Mouse (Mus musculus) layer of hippocampus, adult 9-11 months (tissue): ENCODE data around the gene Aida.
"Not testable (repeated sequence)": the region's sequence is repeated elsewhere in the genome, so short reads cannot be mapped to it uniquely, and the experiment has no call there.

ENCODE experiments used
- DNase-seq: peaks from one replicate; pipeline ENCODE4 v3.0.0; 2022

The Aida gene

GRCm38 (mm10) chr1:183296465-183296864, at the start of gene Aida:
TSS of gene Aida (plus strand) at chr1:183296590.
- DNase-seq: peak; percentile 39

- no peak for DNase-seq
Measured at GRCm38 (mm10) chr1:183248144-183248543, 48.2 kb upstream of the Aida start.

GRCm38 (mm10) chr1:183250612-183251011, 45.8 kb upstream of the Aida start:
- DNase-seq: no peak

GRCm38 (mm10) chr1:183251818-183252217, 44.6 kb upstream of the Aida start:
- no peak for DNase-seq

- no peak for DNase-seq
Measured at GRCm38 (mm10) chr1:183252574-183252973, 43.8 kb upstream of the Aida start.

DNA sequence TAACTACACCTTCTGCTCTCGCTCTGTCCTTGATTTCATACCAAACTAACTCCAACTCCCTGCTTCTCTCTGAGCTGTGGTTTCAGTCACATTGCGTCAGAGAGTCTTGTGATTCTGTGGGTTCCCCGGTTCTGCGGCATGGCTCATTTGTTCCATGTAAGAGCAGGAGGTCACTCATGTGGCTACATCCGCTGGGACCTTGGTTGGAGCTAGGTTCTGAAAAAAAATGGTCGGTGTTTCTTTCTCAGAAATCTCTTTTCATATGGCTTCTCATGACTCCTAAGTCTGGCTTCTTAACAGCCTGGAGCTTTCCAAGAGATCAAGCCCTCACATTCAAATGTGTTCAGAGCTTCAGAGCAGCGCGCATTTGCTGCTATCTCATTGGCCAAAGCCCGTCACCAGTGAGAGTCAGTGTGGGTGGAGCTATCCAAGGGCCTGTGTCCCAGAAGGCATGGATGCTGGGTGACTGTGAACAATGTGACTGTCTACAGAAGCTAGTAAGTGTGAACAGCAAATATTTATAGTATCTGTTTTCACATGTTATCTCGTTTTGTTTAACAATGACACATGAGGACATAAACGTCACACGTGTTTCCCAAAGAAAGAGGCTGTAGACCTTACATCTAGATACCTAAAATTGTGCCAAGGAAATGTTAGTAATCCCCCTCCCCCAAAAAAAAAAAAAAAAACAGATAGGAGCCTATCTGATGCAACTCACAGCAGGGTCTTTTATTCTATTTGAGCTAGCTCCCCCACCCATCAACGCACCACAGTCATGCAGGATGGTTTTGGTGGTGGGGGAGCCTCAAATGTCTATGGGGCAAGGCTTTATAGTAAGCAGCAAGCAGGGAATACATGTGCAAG, 32.0 kb upstream of the Aida start:
- DNase-seq: peak; percentile 58

- peak; percentile 25 for DNase-seq
Measured at GRCm38 (mm10) chr1:183265921-183266467, 30.4 kb upstream of the Aida start.

DNA sequence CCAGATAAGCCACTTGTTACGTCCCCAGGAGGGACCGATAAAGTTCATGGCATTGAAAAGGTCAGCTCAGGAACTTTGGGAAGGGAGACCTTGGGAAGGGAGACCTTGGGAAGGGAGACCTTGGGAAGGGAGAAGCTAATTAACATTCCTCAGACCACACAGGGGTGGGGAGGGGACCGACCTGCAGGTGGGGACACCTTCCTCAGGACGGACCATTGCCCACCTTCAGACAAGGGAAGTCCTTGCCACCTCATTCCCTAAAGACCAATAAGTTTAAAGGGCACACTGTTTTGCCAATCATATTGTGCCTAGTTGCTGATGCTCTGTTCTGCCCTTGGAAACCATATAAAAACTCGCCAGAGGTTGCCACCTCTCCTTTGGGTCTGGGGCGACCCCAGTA, 28.7 kb upstream of the Aida start:
- no peak for DNase-seq

GRCm38 (mm10) chr1:183272867-183273818, 23.2 kb upstream of the Aida start:
- DNase-seq: no peak

DNA sequence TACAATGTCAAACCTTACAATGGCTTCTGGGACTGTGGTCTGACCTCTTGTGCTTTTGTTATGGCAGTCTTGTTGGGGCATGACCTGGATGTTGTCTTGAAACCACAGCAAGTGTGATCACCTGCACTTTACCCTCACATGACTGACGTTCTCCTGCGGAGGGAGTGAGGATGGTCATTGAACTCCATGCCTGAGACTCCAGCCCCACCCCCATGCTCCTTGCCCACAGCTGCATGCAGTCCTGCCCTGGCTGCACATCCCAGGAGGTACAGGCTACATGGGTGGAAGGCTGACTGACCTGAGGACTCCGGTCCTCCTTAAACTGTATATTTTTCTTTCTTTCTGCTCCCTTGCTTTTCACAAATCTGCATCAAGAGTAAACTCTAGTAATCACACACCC, 22.0 kb upstream of the Aida start:
- no peak for DNase-seq

- no peak for DNase-seq
Measured at GRCm38 (mm10) chr1:183275763-183276162, 20.6 kb upstream of the Aida start.

DNA sequence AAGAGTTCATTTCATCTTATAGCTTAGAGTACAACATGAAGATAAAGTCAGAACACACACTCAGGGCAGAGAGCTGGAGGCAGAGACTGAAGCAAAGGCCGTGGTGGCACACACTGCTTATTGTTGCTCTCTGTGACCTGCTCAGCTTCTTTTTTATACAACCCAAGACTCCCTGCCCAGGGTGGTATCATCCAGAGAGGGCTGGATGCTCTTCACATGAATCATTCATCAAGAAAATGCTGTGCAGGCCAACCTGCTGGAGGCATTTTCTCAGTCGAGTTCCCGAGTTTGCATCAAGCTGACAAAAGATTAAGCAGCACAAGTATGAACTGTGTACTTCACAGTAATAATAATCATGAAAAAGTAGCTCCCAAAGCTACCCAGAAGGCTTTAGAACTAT, 8.0 kb upstream of the Aida start:
- DNase-seq: no peak

DNA sequence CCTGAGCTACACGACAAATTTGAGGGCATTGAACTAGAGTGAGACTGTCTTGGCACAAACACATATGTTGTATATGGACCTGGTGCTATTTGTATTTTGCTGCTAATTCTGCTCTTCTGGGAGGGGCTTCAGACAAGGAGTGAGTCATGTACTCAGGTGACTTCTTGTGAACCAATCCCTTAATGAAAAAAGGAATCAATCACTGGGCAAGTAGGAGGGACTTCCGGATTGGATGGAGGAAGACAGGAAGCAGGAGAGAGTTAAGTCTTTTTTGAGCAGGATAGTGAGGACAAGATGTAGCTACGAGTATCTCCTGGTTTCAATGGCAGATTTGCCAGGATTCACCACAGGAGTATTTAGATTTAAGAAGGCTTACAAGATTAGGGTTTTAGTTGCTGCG, 6.8 kb upstream of the Aida start:
- DNase-seq: no peak

DNA sequence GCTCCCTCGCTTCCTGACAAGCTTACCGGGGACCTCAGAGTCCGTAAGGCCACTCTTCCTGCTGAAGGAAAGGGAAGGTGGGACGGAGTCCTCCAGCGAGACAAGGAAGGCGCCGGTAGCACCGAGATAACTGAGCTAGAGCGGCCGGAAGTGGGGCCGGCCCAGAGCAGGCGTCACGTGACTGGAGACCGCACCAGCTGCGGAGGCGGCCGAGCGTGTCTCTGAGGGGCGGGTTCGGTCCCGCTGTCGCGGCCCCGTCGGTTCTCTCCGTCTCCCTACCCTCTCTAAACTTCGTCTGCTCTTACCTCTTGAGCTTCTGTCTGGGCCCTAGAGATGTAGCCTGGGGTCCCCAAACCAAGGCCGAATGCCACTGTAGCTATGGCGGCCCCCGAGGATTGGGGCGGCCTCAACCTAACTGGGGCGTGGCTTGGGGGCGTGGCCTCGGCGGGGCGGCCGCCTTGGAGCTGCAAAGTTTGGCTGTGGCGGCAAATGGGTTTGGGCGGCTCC, 540 bp downstream of the Aida start, which contains the start of gene Brox:
Gene Brox, minus strand, starts transcription at position 393 of the 507 bp plus-strand sequence.
- DNase-seq: peak; percentile 93

GRCm38 (mm10) chr1:183297473-183297885, 1.1 kb downstream of the Aida start:
- DNase-seq: no peak

- DNase-seq: peak; percentile 52
Measured at GRCm38 (mm10) chr1:183297886-183298489, 1.6 kb downstream of the Aida start.

- DNase-seq: peak; percentile 95
Measured at GRCm38 (mm10) chr1:183299161-183299560, 2.8 kb downstream of the Aida start.

GRCm38 (mm10) chr1:183307555-183307954, 11.2 kb downstream of the Aida start:
- DNase-seq: no peak

DNA sequence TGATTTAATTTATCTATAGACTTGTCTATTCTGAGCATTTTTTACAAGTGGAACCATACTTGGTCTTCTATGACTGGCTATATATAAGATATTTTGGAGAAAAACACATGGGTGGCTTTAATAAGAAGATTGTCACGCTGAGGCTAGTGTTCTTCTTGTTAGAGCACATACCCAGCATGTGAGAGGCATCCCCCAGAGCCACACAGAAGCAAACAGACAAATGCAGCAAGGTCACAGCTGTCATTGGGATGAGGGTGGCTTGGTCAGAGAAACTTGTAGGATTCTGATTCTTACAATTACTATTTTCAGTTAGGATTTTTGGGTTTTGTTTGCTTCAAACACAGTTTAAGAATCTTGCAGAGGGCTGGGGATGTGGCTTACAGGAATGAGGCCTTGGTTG, 12.1 kb downstream of the Aida start:
- DNase-seq: no peak

DNA sequence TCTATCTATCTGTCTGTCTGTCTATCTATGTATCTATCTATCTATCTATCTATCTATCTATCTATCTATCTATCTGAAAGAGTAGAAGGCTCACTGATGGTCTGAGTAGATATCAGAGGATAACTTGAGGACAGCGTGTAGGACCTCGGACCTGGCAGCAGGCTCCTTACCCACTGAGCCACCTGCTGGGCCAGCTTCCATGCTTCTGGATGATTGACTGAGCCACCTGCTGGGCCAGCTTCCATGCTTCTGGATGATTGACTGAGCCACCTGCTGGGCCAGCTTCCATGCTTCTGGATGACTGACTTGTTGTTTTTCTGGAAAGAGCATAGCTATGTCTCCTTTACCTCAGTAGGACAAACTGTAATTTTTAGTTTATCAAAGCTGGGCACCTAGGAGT, 13.2 kb downstream of the Aida start:
- not testable (repeated sequence) for DNase-seq

DNA sequence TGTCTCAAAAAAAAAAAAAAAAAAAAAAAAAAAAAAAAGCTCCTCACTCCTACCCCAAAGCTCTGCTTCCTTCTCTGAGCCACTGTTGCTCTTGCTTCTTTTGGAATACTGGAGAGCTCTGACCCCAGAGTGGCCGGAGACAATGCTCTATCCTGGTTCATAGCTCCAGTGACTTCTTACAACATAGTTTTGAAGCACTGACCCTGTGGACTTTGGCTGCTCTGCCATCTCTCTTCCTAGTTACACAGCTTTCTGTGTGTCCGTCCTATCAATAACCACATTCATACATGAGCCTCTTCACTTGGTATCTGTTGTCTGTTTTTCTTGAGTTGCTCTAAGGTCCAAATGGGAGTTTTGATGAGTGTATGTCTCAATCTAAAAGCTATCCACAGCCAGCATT, 15.7 kb downstream of the Aida start:
- no peak for DNase-seq

DNA sequence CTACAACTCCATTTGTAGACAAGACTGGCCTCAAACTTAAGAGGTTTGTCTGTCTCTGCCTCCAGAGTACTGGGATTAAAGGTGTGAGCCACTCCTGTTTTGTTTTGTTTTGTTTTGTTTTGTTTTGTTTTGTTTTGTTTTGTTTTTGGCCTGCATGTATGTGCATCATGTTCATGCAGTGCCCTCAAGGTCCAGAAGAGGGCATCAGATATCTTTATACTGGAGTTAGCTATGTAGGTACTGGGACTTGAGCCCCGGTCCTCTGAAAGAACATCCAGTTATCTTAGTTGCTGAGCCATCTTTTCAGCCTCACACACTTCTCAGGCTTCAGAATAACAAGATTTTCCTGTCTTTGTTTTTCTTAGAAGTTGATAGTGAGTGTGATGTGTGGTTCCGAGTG, 19.4 kb downstream of the Aida start:
- DNase-seq: no peak

DNA sequence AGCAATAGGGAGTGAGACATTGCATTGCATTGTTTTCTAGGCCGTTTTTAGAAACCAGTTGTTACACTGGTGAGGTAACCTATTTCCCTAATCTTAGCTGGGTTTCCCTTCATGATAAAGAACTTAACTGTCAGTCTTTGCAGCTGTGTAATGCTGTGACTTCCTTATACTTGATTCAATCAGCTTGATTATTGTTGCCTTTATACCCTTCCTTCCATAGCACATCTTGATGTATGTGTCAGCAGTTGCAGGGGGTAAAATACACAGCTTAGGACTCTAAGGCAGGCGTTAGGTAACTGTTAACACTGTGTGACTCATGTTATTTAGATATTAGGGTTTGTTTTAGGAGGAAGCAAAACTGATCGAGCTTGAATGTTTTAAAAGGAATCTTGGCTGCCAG, 24.3 kb downstream of the Aida start:
- DNase-seq: no peak
